Mouse (Mus musculus) liver, embryonic 14.5 days (tissue): Measurements from ENCODE around the gene Popdc2. TPM values are rescaled to one million over a fixed set of nuclear protein-coding genes. Genes with fewer than 3 reads are reported as not detected.

Experiments
- ATAC-seq: fragments of 200-750 bp; cut with Nextera tagmentation; 2 replicates; pipeline ENCODE4 v1.8.0; 2017; ENCODE audit warnings: moderate number of reproducible peaks, mild to moderate bottlenecking, moderate library complexity; ENCODE audit not compliant: insufficient read depth
- DNase-seq, 3 experiments: peaks; one replicate each; pipeline ENCODE4 v3.0.0-alpha.2; 2012 to 2013; ENCODE audit warnings: low read depth in 3 of 3, low spot score in 3 of 3
- H3K27ac ChIP-seq: fragments of 300-500 bp; sonication (generic); 2 replicates; pipeline ENCODE4 v1.5.1; 2014; ENCODE audit warnings: moderate library complexity, mild to moderate bottlenecking, control low read depth, inconsistent platforms
- H3K27me3 ChIP-seq: fragments of 300-500 bp; sonication (generic); 2 replicates; pipeline ENCODE4 v1.6.1; 2014; ENCODE audit warnings: mild to moderate bottlenecking, low read length, moderate library complexity; ENCODE audit not compliant: control insufficient read depth, insufficient read depth
- H3K36me3 ChIP-seq: fragments of 300-500 bp; sonication (generic); replicated peaks from 2 replicates; pipeline ENCODE4 v1.6.1; 2014; ENCODE audit warnings: low read depth; ENCODE audit not compliant: control insufficient read depth, insufficient read depth
- H3K4me1 ChIP-seq, 2 experiments: fragments of 200-500 bp in 1 of 2; fragments of 300-500 bp in 1 of 2; sonication (generic) in 1 of 2; replicated peaks; 2 replicates each; pipeline ENCODE4 v1.6.1; 2012 to 2014; ENCODE audit warnings: antibody characterized with exemption in 1 of 2, inconsistent platforms in 1 of 2, low read length in 1 of 2; ENCODE audit not compliant: control insufficient read depth in 2 of 2, insufficient read depth in 2 of 2
- H3K4me2 ChIP-seq: fragments of 300-500 bp; sonication (generic); 2 replicates; pipeline ENCODE4 v1.6.1; 2014; ENCODE audit warnings: low read depth, mild to moderate bottlenecking, control low read depth, moderate library complexity
- H3K4me3 ChIP-seq, 2 experiments: fragments of 200-500 bp in 1 of 2; fragments of 300-500 bp in 1 of 2; sonication (generic) in 1 of 2; 2 replicates each; pipeline ENCODE4 v1.5.1; 2012 to 2014; ENCODE audit warnings: low read depth in 2 of 2, low read length in 2 of 2, mild to moderate bottlenecking in 2 of 2, control low read depth in 1 of 2, inconsistent platforms in 1 of 2, moderate library complexity in 1 of 2; ENCODE audit not compliant: insufficient read depth in 1 of 2
- H3K9ac ChIP-seq: fragments of 300-500 bp; sonication (generic); replicated peaks from 2 replicates; pipeline ENCODE4 v1.6.1; 2014; ENCODE audit warnings: mild to moderate bottlenecking, control low read depth, moderate library complexity
- H3K9me3 ChIP-seq: fragments of 300-500 bp; sonication (generic); 2 replicates; pipeline ENCODE4 v1.6.1; 2016; ENCODE audit warnings: low read length, mixed read lengths; ENCODE audit not compliant: control insufficient read depth
- CTCF ChIP-seq: IDR thresholded peaks from 2 replicates; pipeline ENCODE4 v1.5.1; 2016; ENCODE audit warnings: antibody characterized with exemption, low read depth, control low read depth
- EP300 ChIP-seq: IDR thresholded peaks from 2 replicates; pipeline ENCODE4 v1.6.1; 2016; ENCODE audit warnings: antibody characterized with exemption, low read depth
- WGBS: fragments of 180-500 bp; shearing (Covaris S2); extraction: QIAGEN DNeasy Blood & Tissue Kit; methylation state at CpG from one replicate; pipeline ENCODE4 v1.1.7; 2014; ENCODE audit not compliant: insufficient replicate concordance; 5-methylcytosine and 5-hydroxymethylcytosine counted together
- polyA plus RNA-seq, 2 experiments: library from polyadenylated mRNA; depleted of rRNA in 1 of 2; stranded (reverse) in 1 of 2; unstranded in 1 of 2; fragments of >200 nt; fragmentation: Nextera tagmentation in 1 of 2; extraction: Ambion mirVana in 1 of 2; gene quantifications; 2 replicates each; pipeline versions ENCODE4 v1.2.1 to v1.2.3; 2012 to 2014

The Popdc2 gene
- polyA plus RNA-seq, 2 experiments, result 23.2 to 24.5 TPM

DNA sequence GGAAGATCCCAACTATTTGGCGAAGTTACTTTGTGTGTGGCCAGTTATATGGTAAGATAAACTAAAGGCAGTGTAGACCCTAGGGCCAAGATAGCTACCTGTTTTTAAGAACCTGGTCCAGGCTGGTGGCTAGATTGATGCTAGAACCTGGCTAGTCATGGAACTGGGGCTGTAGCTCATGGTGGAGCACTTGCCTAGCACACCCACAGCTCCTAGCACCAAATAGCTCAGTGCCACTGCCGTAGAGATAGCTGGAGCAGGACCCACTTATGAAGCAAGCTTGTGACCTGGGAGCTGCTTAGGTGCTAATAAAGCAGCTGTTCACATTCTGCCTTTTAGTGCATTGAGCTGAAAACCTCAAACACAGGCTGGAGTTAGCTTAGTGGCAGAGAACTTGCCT is 8.4 kb upstream of the Popdc2 start:
- peaks cover 14 to 24% of the 10 kb centered on the region in 2 experiments for H3K4me1 ChIP-seq
- no peaks in the 10 kb centered on the region for H3K27me3 ChIP-seq
- H3K4me2 ChIP-seq, result no peak overlapping the region
- H3K4me3 ChIP-seq, result no peak overlapping the region
- no peak overlapping the region for H3K9ac ChIP-seq
- H3K27ac ChIP-seq, result no peak overlapping the region
- WGBS, result 73% methylated on average over 2 of the region's 2 CpGs
- no peaks in the 10 kb centered on the region for H3K9me3 ChIP-seq
- no peak for ATAC-seq
- peaks cover 40% of the 10 kb centered on the region for H3K36me3 ChIP-seq
- no peak for DNase-seq
- TF ChIP-seq CTCF, result no peak
- TF ChIP-seq EP300, result no peak

DNA sequence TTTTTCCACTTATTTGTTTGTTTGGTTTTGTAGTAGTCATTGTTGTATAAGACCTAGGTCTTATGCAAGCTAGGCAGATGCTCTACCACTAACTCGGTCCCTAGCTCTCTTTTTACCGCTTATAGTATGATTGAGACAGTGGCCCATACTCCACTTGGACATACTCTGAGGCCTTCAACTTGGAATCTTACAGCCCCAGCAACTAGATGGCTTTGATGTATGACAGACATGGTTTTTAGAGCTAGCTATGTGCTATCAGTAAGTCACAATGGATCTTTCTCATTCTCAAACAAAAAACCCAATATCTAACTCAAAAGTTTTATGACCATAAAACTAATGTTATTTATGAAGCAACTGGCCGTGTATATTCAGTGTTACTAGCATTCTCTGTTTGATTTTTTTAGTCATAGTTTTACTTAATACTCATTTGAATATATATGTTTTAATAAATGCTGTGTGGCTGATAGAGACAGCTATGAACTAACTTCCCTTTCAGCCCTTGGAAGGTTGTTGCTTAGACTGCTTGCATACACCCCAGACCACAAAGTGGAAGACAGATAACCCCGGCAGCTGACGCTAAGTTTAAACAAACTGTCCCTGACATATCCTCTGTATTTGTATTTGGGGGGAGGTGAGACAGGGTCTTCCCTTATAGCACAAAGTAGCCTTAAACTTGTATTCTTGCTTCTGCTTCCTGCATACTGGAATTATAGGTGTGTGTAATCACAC is 7.7 kb upstream of the Popdc2 start:
- TF ChIP-seq CTCF, result no peak
- TF ChIP-seq EP300, result no peak
- no peaks in the 10 kb centered on the region for H3K27me3 ChIP-seq
- H3K9me3 ChIP-seq, result no peaks in the 10 kb centered on the region
- H3K4me3 ChIP-seq, result no peak overlapping the region
- H3K27ac ChIP-seq, result no peak overlapping the region
- DNase-seq (no peak), ATAC-seq (no peak)
- WGBS, result 40% methylated on average over 5 of the region's 5 CpGs
- peaks cover 14 to 20% of the 10 kb centered on the region in 2 experiments for H3K4me1 ChIP-seq
- peaks cover 35% of the 10 kb centered on the region for H3K36me3 ChIP-seq
- H3K4me2 ChIP-seq, result no peak overlapping the region
- no peak overlapping the region for H3K9ac ChIP-seq

DNA sequence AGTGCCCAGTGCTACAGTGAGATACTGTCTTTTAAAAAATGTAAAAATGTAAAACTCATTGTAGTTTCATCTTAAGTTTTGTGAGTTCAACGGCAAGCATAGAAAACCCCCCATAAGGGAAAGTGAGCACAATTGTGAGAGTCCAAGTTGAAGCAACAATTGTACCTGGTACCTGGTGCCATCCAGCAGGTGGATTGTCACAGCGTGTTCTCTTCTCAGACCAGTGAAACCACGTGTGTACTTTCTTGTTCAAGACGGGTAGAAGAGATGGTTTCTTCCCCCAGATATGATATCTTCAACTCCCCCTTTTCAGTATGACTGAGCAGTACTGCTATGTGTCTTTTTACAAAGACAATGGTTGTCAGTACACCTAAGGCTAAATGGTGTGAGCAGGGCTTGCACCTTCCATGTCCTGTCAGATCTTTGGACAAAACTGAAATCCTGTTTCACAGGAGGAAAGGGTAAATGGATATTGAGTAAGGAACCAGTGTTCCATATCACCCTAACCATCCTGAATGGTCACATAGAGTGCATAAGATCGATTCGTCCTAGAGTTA is 3.7 kb upstream of the Popdc2 start:
- H3K9ac ChIP-seq, result no peak overlapping the region
- H3K4me3 ChIP-seq, result no peak overlapping the region
- no peaks in the 10 kb centered on the region for H3K9me3 ChIP-seq
- no peak for ATAC-seq
- no peak overlapping the region for H3K27ac ChIP-seq
- 63% methylated on average over 6 of the region's 6 CpGs for WGBS
- H3K4me1 ChIP-seq, result peaks cover 3 to 22% of the 10 kb centered on the region in 2 experiments; a peak in 3 of 4 replicates
- no peak for TF ChIP-seq EP300
- TF ChIP-seq CTCF, result no peak
- DNase-seq, result no peak
- no peak overlapping the region for H3K4me2 ChIP-seq
- H3K27me3 ChIP-seq, result no peaks in the 10 kb centered on the region
- peaks cover 3% of the 10 kb centered on the region for H3K36me3 ChIP-seq

DNA sequence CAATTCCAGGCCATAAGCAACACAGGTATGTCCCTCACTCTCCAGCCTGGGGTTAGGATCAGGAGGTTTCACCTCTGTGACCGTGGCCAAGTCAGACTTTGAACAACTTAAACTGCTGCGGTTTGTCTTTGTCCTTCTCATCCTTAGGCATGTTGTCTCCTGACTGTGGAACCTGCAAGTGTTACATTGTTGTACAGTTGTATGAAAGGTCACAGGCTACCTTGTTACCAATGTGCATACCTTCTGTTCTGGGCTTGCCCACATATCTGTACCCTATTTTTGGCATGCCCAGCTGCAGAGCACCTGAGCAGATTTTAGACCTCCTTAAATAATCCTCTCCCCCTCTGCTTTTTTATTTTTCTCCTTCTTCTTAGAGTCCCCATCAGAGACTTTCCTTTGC is 2.8 kb upstream of the Popdc2 start:
- H3K27ac ChIP-seq, result no peak overlapping the region
- no peaks in the 10 kb centered on the region for H3K9me3 ChIP-seq
- 84% methylated on average over 2 of the region's 2 CpGs for WGBS
- TF ChIP-seq EP300, result no peak
- TF ChIP-seq CTCF, result no peak
- H3K4me3 ChIP-seq, result no peak overlapping the region
- no peak overlapping the region for H3K9ac ChIP-seq
- H3K4me1 ChIP-seq, result peaks cover 6 to 31% of the 10 kb centered on the region in 2 experiments; a peak in 3 of 4 replicates
- no peaks in the 10 kb centered on the region for H3K27me3 ChIP-seq
- ATAC-seq (no peak), DNase-seq (no peak)
- no peak overlapping the region for H3K4me2 ChIP-seq
- no peaks in the 10 kb centered on the region; the same call in 1 of the 2 replicates for H3K36me3 ChIP-seq

DNA sequence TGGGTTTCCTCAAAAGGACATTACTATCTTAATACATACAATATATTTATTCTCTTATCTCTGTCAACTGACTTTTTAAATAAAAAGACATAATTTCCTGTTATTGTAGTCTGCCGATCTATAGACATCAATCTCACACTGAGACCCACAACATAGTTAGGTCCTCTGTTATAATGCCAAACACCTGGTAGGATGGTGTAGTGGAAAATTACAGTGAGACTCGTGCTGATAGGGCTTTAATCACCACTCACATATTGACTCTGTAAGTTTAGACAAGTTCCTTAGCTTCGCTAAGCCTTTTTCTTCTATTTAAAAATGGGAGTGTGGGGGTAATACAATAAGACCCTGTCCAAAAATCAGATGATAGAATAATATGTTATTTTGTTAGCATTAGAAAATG is 2.2 kb upstream of the Popdc2 start:
- DNase-seq (no peak), ATAC-seq (no peak)
- Histone ChIP-seq H3K4me2 (no peak overlapping the region), H3K27ac (no peak overlapping the region), H3K27me3 (no peaks in the 10 kb centered on the region), H3K9me3 (no peaks in the 10 kb centered on the region), H3K36me3 (no peaks in the 10 kb centered on the region; the same call in 1 of the 2 replicates), H3K4me1 (peaks cover 6 to 29% of the 10 kb centered on the region in 2 experiments; a peak in 3 of 4 replicates), H3K9ac (no peak overlapping the region), H3K4me3 (no peak overlapping the region)
- TF ChIP-seq EP300 (no peak; the same call in 1 of the 2 replicates), CTCF (no peak)
- 43% methylated on average over 3 of the region's 3 CpGs for WGBS
